Mouse (Mus musculus) small intestine, adult 2 months (tissue): Measurements from ENCODE around the gene Spata33. TPM values are rescaled to one million over a fixed set of nuclear protein-coding genes. Genes with fewer than 3 reads are reported as not detected.
A peak's percentile ranks its signal among the peaks of the same experiment; 100 is the strongest.

Experiments
- H3K27ac ChIP-seq: fragments of 200-500 bp; 2 replicates; pipeline ENCODE4 v1.5.1; 2012; ENCODE audit warnings: low read depth, low read length, control low read depth, inconsistent platforms; ENCODE audit not compliant: insufficient read depth
- H3K27me3 ChIP-seq: fragments of 200-500 bp; 2 replicates; pipeline ENCODE4 v1.6.1; 2012; ENCODE audit warnings: mild to moderate bottlenecking, moderate library complexity, low read length, inconsistent platforms; ENCODE audit not compliant: control insufficient read depth, insufficient read depth
- H3K36me3 ChIP-seq: fragments of 200-500 bp; 2 replicates; pipeline ENCODE4 v1.6.1; 2012; ENCODE audit warnings: mild to moderate bottlenecking, low read length, control low read depth, inconsistent platforms; ENCODE audit not compliant: control insufficient read depth, insufficient read depth
- H3K4me1 ChIP-seq: fragments of 200-500 bp; 2 replicates; pipeline ENCODE4 v1.6.1; 2012; ENCODE audit warnings: low read length, inconsistent platforms, mixed read lengths; ENCODE audit not compliant: control insufficient read depth, insufficient read depth, insufficient read length
- H3K4me3 ChIP-seq: fragments of 200-500 bp; 2 replicates; pipeline ENCODE4 v1.5.1; 2012; ENCODE audit warnings: low read depth, mild to moderate bottlenecking, control low read depth, inconsistent platforms, low read length, moderate library complexity
- CTCF ChIP-seq: fragments of 200-500 bp; IDR thresholded peaks from 2 replicates; pipeline ENCODE4 v1.5.1; 2012; ENCODE audit warnings: low read depth, mild to moderate bottlenecking, control low read depth, inconsistent platforms, low read length, moderate library complexity, mixed read lengths; ENCODE audit not compliant: insufficient replicate concordance, insufficient read length; ENCODE audit errors: extremely low read depth
- POLR2A ChIP-seq: fragments of 200-500 bp; IDR thresholded peaks from 2 replicates; pipeline ENCODE4 v1.6.1; 2012; ENCODE audit warnings: low read depth, mild to moderate bottlenecking, control low read depth, inconsistent platforms, low read length, moderate library complexity
- WGBS: fragments of 180-500 bp; shearing (Covaris S2); methylation state at CpG from one replicate; pipeline ENCODE4 v1.1.7; 2018; 5-methylcytosine and 5-hydroxymethylcytosine counted together
- polyA plus RNA-seq: library from polyadenylated mRNA; depleted of rRNA; stranded (reverse); fragments of >200 nt; gene quantifications from 2 replicates; pipeline ENCODE4 v1.2.3, GENCODE M21; 2012

Gene Spata33
- polyA plus RNA-seq, 1 experiment: 0.13 TPM

DNA sequence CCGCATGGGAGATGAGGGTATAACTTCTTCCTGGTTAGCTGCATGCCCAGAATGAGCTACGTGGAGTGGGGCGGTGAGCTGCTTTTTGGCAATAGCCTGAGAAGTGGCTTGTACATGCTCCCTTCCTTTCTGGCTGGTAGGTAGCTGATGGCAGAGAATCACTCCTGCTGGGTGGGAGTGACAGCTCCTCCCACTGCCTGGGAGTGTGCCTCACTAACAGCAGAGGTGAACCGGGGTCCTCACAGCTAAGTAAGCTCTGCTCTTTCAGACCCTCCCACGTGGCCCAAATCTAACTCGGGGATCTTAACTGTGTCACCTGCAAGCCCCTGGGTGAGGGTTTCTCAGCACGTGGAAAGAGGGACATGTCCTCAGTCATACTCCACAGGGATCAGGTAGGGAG is 19.9 kb downstream of the Spata33 start:
- Histone ChIP-seq H3K27me3 (no peaks in the 10 kb centered on the region), H3K4me3 (no peak overlapping the region), H3K4me1 (peaks cover 4% of the 10 kb centered on the region), H3K27ac (no peak overlapping the region), H3K36me3 (no peaks in the 10 kb centered on the region)
- no peak for TF ChIP-seq POLR2A
- TF ChIP-seq CTCF: no peak
- 57% methylated on average over 7 of the region's 7 CpGs for WGBS

DNA sequence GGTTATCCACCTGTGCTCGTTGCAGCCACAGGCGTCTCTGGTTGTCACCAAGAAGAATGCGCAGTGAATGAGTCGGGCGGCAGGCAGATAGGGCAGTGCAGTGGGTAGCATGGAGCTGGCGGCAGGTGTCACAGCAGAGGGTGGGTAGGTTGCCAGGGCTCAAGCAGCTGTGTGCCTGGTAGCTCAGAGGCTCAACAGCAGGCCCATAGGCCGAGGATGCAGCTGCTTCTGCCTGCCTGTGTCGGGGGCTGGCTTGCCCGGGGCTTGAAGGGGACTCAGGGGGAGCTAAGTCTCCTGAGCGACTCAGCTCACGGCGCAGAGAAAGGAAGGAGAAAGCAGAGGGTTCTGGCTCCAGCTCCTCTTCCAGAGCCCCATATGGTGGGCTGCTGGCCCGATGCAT is 20.7 kb downstream of the Spata33 start:
- H3K36me3 ChIP-seq: no peaks in the 10 kb centered on the region
- H3K27me3 ChIP-seq: no peaks in the 10 kb centered on the region
- TF ChIP-seq POLR2A: no peak
- TF ChIP-seq CTCF: no peak
- no peak overlapping the region for H3K27ac ChIP-seq
- H3K4me1 ChIP-seq: peaks cover 4% of the 10 kb centered on the region
- WGBS: 72% methylated on average over 13 of the region's 13 CpGs
- no peak overlapping the region for H3K4me3 ChIP-seq

DNA sequence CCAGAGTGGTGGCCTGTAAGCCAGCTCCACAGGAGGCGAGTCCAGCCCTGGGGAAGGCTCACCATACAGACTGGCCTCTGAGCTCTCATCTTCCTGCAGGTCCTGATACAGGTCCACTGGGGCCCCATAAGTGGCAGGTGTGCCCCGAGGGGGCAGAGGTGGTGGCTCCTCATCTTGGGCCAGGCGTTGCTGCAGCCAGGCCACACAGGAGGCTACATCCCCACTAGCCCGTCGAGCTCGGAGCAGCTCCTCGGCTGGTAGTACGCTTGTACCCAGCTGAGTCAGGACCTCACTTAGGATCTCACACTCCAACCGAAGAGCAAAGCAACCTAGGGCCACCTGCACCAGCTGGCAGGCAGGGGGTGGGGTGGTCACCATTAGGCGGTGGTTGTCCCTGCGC is 21.1 kb downstream of the Spata33 start:
- WGBS: 68% methylated on average over 11 of the region's 11 CpGs
- TF ChIP-seq POLR2A (no peak), CTCF (no peak)

DNA sequence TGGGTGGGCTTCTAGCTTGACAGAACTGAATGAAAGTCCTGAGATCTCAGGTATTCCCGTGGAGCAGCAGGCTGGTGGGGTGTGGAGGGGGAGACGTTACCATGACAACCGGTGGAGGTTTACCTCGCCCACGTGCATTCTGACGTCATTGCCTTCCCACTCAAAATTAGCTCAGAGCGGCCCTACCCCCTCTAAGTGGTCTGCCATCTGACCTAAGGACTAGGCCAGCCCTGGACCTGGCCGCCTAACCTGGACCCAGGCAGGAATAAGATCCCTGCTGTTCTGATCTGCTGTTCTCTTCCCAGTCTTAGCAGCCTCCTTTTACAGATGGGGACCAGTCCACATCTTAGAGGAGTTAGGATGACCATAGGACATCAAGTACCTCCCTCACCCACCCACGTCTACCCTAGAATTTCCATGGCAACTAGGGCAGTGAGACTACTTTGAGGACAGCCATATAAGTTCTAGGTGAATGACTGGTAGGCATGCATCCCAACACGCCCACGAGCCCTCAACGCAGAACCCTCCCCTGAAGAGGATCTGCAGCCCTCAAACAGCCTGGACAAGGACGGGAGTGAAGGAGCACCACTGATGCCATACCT is 22.4 kb downstream of the Spata33 start:
- WGBS: 25% methylated on average over 13 of the region's 13 CpGs
- Histone ChIP-seq H3K27ac (no peak overlapping the region), H3K4me3 (peak overlapping the region; percentile 75), H3K36me3 (no peaks in the 10 kb centered on the region), H3K4me1 (peaks cover 4% of the 10 kb centered on the region), H3K27me3 (no peaks in the 10 kb centered on the region)
- TF ChIP-seq CTCF (no peak), POLR2A (no peak)

More for the DNA sequence above, 21.1 kb downstream of the Spata33 start:
- Histone ChIP-seq H3K27me3 (no peaks in the 10 kb centered on the region), H3K4me1 (peaks cover 4% of the 10 kb centered on the region), H3K36me3 (no peaks in the 10 kb centered on the region), H3K4me3 (no peak overlapping the region), H3K27ac (no peak overlapping the region)

DNA sequence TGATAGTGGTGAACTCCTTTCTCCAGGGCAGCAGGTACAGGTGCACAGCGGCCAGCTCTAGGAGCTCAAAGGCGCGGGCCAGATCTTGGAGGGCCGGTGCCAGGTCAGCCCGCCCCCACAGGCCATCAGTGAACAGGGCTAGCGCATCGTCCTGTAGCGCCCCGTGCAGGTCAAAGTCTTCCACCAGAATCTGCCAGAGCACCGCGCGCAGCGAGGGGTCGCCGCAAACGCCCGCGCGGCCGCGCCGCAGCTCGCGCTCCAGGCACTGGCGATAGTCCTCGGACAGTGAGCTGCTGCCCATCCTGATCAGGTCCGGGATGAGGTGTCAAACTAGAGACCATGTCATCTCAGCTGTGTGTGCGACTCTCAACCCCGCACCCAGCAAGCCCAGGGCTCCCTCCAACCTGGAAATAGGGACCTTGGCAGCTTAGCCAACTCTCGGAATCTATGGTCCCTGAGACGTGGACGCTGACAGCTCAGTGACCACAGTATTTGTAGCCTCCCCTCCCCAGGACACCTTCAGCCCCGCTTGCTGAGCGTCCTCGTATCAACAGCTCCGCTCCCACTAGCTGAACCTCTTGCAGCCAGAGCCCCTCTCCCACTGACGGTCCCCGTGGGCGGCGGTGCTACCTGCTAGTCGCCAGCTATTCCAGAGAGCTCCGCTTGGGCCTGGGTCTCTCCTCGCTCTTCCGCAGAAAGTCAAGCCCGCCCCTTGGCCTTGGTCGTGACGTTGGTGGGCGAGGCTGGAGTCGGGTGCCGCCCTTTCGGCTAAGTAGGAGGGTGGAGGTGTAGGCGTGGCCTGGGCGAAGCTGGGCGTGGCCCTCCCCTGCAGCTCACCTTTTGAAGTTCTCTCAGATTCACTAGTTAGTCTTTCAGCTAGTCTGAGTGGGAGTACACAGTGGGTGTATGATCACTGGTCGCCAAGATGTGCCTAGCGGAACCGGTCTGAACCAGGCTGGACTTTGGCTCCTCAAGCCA is 23.2 kb downstream of the Spata33 start, which contains the start of gene Spata2l:
TSS of gene Spata2l (minus strand) at position 714 of the 978 bp plus-strand sequence.
- no peak within 1 kb of the TSS for H3K27ac ChIP-seq

DNA sequence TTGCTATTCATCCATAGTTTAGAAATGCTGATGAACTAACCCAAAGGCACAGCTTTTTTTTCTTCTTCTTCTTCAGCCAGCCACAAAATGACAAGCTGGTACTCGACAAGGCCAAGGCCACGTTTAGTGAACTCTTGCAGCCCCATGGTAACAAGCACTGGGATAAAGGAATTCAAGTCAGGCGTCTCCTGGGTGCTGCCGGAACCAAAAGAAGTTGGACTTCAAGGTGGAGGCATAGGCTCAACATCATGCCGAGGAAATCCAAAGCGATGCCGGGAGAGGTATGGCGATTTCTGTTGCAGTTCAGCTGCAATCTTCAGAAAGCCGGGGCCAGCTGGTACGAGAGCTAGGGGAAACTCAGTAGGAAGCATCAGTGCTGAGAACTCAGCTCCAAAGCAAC is 26.8 kb downstream of the Spata33 start:
- TF ChIP-seq CTCF (no peak), POLR2A (no peak)
- no peak overlapping the region for H3K27ac ChIP-seq
- peaks cover 4% of the 10 kb centered on the region; the same call in 1 of the 2 replicates for H3K36me3 ChIP-seq
- H3K4me1 ChIP-seq: peaks cover 4% of the 10 kb centered on the region
- H3K27me3 ChIP-seq: no peaks in the 10 kb centered on the region
- no peak overlapping the region for H3K4me3 ChIP-seq
- WGBS: 90% methylated on average over 10 of the region's 10 CpGs

More for the DNA sequence above, 23.2 kb downstream of the Spata33 start, which contains the start of gene Spata2l:
- 2% methylated on average over 57 of the region's 57 CpGs for WGBS
- H3K4me1 ChIP-seq: peaks cover 4% of the 10 kb centered on the region
- peak within 1 kb of the TSS; percentile 75 for H3K4me3 ChIP-seq
- no peaks in the 10 kb centered on the region for H3K36me3 ChIP-seq
- no peaks in the 10 kb centered on the region for H3K27me3 ChIP-seq
- TF ChIP-seq POLR2A: 0 out of 2 replicates have a peak, but pooled peaks have one; percentile 11
- no peak for TF ChIP-seq CTCF
